Mouse (Mus musculus): ENCODE results near the gene Rnf133. TPM values are rescaled to one million over a fixed set of nuclear protein-coding genes. Genes with fewer than 3 reads are reported as not detected.

The Rnf133 gene
- polyA plus RNA-seq (2021; fragmentation: Nextera tagmentation): not detected in 2 replicates
- long read RNA-seq, experiment 1: 0 reads
- long read RNA-seq, experiment 2: 0 reads

DNA sequence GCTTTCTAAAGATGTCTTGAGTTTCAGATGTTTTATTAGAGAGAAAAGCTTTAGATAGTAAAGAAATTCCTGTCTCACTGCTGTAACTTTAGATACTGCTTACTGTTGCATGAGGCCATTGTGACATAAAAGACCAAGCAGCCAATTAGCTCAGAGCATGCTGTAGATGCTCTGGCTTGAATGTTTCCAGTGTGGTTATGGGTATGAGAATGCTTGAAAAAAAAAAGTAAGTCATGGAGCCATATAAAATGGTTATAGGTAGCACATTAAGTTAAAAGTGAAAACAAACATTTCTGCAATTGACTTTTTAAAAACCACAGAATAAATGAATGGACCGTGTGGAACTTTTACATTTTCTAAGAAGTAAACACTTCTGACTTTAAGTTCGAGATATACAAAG lies at the start of gene Rnf133:
Gene Rnf133 (minus strand): TSS at position 101 of the 400 bp plus-strand sequence.

GRCm38 (mm10) chr6:23655036-23655435 lies 4.9 kb upstream of the Rnf133 start, which contains the start of gene Rnf148:
TSS of gene Rnf148 (minus strand) at chr6:23655136.

Other genes starting within 250 kb of the Rnf133 start
- gene Rnf148, start 4.8 kb upstream of the Rnf133 start, polyA plus RNA-seq (2021; fragmentation: Nextera tagmentation): not detected in 2 replicates
- 15.0 and 16.3 TPM in 2 replicates for gene Cadps2, start 189.1 kb upstream of the Rnf133 start, polyA plus RNA-seq (2021; fragmentation: Nextera tagmentation)